Mouse (Mus musculus) heart, embryonic 15.5 days (tissue): ENCODE measurements around the gene Ift140. TPM values are rescaled to one million over a fixed set of nuclear protein-coding genes. Genes with fewer than 3 reads are reported as not detected.
A peak's percentile ranks its signal among the peaks of the same experiment; 100 is the strongest.

ENCODE experiments used
- ATAC-seq: fragments of 200-750 bp; cut with Nextera tagmentation; replicated peaks from 2 replicates; pipeline ENCODE4 v1.8.0; 2017; ENCODE audit warnings: low read depth, moderate TSS enrichment; ENCODE audit not compliant: insufficient number of reproducible peaks, insufficient read depth, low FRiP score
- H3K27ac ChIP-seq: fragments of 300-500 bp; sonication (generic); 2 replicates; pipeline ENCODE4 v1.5.1; 2015; ENCODE audit warnings: mild to moderate bottlenecking, inconsistent platforms
- H3K27me3 ChIP-seq: fragments of 300-500 bp; sonication (generic); 2 replicates; pipeline ENCODE4 v1.6.1; 2015; ENCODE audit warnings: inconsistent platforms
- H3K36me3 ChIP-seq: fragments of 300-500 bp; sonication (generic); 2 replicates; pipeline ENCODE4 v1.6.1; 2015; ENCODE audit warnings: mild to moderate bottlenecking, inconsistent platforms
- H3K4me1 ChIP-seq: fragments of 300-500 bp; sonication (generic); replicated peaks from 2 replicates; pipeline ENCODE4 v1.6.1; 2015; ENCODE audit warnings: inconsistent platforms
- H3K4me2 ChIP-seq: fragments of 300-500 bp; sonication (generic); 2 replicates; pipeline ENCODE4 v1.6.1; 2015; ENCODE audit warnings: inconsistent platforms, mild to moderate bottlenecking, moderate library complexity
- H3K4me3 ChIP-seq: fragments of 300-500 bp; sonication (generic); 2 replicates; pipeline ENCODE4 v1.5.1; 2015; ENCODE audit warnings: mild to moderate bottlenecking, inconsistent platforms
- H3K9ac ChIP-seq: fragments of 300-500 bp; sonication (generic); 2 replicates; pipeline ENCODE4 v1.6.1; 2015; ENCODE audit warnings: mild to moderate bottlenecking, inconsistent platforms
- H3K9me3 ChIP-seq: fragments of 300-500 bp; sonication (generic); replicated peaks from 2 replicates; pipeline ENCODE4 v1.6.1; 2016; ENCODE audit warnings: inconsistent platforms
- WGBS: fragments of 180-500 bp; shearing (Covaris S2); methylation state at CpG from one replicate; pipeline ENCODE4 v1.1.7; 2015; ENCODE audit warnings: mixed read lengths; 5-methylcytosine and 5-hydroxymethylcytosine counted together
- polyA plus RNA-seq: library from polyadenylated mRNA; unstranded; fragments of >200 nt; fragmentation: Nextera tagmentation; extraction: Ambion mirVana; gene quantifications from 2 replicates; pipeline ENCODE4 v1.2.1, GENCODE M21; 2015

Gene Ift140
- polyA plus RNA-seq, 1 experiment from 2014 or later = 8.9 TPM

DNA sequence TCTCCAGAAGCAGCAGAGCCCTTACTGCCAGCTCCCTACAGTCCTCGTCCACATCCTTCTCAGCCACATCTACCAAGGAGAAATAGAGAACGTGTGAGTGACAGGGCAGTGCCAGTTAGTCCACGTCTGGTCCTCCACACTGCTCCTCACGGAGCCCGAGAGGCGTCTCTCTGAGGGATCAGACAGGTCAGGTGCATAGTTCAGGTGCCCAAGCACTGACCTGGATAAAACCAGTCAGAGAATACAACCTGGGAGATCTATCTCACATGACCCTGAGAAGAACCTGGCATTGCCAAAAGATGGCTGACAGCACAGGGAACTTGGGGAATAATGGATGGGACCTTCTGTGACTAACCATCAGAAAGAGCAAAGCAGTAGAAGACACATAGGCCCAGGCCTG, 84.2 kb downstream of the Ift140 start:
- no peaks in the 10 kb centered on the region for H3K27me3 ChIP-seq
- H3K9me3 ChIP-seq = no peaks in the 10 kb centered on the region
- H3K36me3 ChIP-seq = peaks cover 67% of the 10 kb centered on the region
- no peak for ATAC-seq
- no peak overlapping the region for H3K4me3 ChIP-seq
- no peaks in the 10 kb centered on the region for H3K4me1 ChIP-seq
- H3K27ac ChIP-seq = no peak overlapping the region
- no peak overlapping the region for H3K9ac ChIP-seq
- 90% methylated on average over 6 of the region's 6 CpGs for WGBS
- no peak overlapping the region for H3K4me2 ChIP-seq

DNA sequence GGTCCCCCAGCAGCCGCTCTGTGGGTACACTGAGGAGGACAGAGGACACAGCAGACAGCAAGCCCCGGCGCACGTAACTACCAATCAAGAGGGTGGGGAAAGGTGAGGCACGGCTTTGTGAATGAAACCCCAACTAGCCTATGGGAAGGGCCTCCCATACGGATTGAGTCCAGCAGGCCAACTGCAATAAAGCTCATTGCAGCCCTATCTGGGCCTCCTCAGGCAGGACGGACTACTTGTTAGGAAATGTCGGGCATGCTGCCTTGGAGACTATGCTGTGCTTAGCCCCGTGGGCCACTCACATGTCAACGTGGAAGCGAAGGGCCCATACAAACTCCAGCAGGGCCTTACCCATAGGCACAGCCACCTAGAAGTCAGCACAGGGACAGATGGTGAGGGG, 85.5 kb downstream of the Ift140 start:
- Histone ChIP-seq H3K4me1 (no peaks in the 10 kb centered on the region), H3K27me3 (no peaks in the 10 kb centered on the region), H3K27ac (no peak overlapping the region), H3K4me2 (no peak overlapping the region), H3K9me3 (no peaks in the 10 kb centered on the region), H3K36me3 (peaks cover 78% of the 10 kb centered on the region), H3K9ac (no peak overlapping the region), H3K4me3 (no peak overlapping the region)
- 88% methylated on average over 11 of the region's 11 CpGs for WGBS
- no peak for ATAC-seq

DNA sequence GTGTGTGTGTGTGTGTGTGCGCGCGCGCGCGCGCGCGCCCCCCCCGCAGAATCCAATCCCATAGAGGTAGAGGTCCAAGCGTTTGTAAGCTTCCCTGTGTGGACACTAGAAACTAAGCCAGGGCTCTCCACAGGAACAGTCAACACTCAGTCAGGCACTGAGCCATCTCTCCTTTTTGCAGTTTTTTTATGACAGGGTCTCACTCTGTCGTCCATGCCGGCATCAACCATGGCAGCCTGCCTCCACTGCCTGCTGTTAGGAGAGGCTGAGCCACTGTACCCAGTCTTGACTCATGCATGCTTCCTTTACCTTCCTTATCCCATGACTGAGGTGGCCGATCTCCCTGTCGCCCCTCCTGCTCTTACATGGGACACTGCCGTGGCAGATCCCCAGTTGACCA, 91.9 kb downstream of the Ift140 start:
- Histone ChIP-seq H3K4me3 (no peak overlapping the region), H3K36me3 (peaks cover 68% of the 10 kb centered on the region), H3K4me2 (no peak overlapping the region), H3K9me3 (no peaks in the 10 kb centered on the region), H3K9ac (no peak overlapping the region), H3K4me1 (peaks cover 13% of the 10 kb centered on the region), H3K27ac (no peak overlapping the region), H3K27me3 (no peaks in the 10 kb centered on the region)
- no peak for ATAC-seq
- WGBS = 84% methylated on average over 15 of the region's 16 CpGs

DNA sequence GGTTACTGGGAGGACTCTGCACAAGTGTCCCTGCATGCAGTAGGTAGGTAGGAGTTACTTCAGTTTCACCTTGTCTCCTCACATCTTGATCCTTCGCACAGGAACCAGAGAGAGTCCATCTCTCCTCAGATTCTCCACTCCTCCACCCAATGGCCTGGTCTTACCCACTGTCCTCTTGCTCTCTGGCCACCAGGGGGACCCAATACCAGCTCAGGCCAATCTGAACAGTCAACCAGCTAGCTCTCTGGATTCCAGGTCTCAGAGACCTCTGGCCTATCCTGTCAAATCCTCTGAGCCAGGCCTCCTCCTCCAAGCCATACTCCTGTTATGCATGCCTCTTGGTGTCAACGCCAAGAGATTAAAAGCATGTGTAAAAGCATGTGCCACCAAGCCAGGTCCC, 93.7 kb downstream of the Ift140 start:
- peaks cover 50% of the 10 kb centered on the region for H3K36me3 ChIP-seq
- H3K27me3 ChIP-seq = no peaks in the 10 kb centered on the region
- H3K9me3 ChIP-seq = no peaks in the 10 kb centered on the region
- no peak overlapping the region for H3K4me3 ChIP-seq
- 65% methylated on average over 2 of the region's 2 CpGs for WGBS
- no peak overlapping the region for H3K27ac ChIP-seq
- H3K4me2 ChIP-seq = no peak overlapping the region
- H3K9ac ChIP-seq = no peak overlapping the region
- H3K4me1 ChIP-seq = peaks cover 20% of the 10 kb centered on the region
- ATAC-seq = no peak

DNA sequence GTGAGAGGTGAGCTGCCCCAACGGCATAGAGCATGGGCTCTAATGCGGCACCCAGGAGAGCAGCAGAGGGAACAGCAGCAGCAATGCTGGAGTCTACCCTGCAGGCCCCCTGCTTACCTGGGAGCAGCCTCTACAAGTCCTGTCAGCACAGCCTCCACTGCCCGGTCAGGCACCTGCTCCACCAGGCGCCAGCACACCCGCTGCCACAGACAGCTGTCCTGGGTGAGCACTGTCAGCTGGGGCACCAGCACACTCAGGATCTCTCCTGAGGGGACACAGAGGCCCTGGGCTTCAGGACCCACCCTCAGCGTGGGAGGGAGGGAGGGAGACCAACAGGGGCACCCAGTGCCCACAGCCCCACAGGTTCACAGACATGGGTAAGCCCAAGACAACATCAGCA, 94.7 kb downstream of the Ift140 start:
- H3K4me2 ChIP-seq = no peak overlapping the region
- peaks cover 41% of the 10 kb centered on the region for H3K36me3 ChIP-seq
- H3K9ac ChIP-seq = no peak overlapping the region
- no peak overlapping the region for H3K27ac ChIP-seq
- peaks cover 26% of the 10 kb centered on the region for H3K4me1 ChIP-seq
- no peaks in the 10 kb centered on the region for H3K27me3 ChIP-seq
- H3K9me3 ChIP-seq = no peaks in the 10 kb centered on the region
- H3K4me3 ChIP-seq = no peak overlapping the region
- no peak for ATAC-seq
- 93% methylated on average over 6 of the region's 6 CpGs for WGBS

DNA sequence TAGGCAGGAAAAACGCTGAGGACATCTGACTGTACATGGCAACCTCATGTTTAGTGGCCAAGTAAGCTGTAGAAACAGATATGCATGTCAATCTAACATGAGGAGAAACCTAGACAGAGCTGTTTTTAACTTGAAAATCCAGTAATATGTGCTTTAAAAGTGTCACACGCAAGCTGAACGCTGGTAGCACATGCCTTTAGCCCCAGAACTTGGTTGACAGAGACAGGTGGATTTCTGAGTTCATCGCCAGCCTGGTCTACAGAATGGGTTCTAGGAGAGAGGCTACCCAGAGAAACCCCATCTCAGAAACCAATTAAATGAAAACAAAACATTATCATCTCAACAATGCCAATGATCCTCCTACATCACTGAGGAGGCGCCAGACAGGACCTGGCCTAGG, 95.3 kb downstream of the Ift140 start:
- Histone ChIP-seq H3K9ac (no peak overlapping the region), H3K4me3 (no peak overlapping the region), H3K9me3 (no peaks in the 10 kb centered on the region), H3K4me1 (peaks cover 29% of the 10 kb centered on the region), H3K27me3 (no peaks in the 10 kb centered on the region), H3K4me2 (no peak overlapping the region), H3K27ac (no peak overlapping the region), H3K36me3 (peaks cover 35% of the 10 kb centered on the region)
- ATAC-seq = no peak
- WGBS = 89% methylated on average over 5 of the region's 5 CpGs

DNA sequence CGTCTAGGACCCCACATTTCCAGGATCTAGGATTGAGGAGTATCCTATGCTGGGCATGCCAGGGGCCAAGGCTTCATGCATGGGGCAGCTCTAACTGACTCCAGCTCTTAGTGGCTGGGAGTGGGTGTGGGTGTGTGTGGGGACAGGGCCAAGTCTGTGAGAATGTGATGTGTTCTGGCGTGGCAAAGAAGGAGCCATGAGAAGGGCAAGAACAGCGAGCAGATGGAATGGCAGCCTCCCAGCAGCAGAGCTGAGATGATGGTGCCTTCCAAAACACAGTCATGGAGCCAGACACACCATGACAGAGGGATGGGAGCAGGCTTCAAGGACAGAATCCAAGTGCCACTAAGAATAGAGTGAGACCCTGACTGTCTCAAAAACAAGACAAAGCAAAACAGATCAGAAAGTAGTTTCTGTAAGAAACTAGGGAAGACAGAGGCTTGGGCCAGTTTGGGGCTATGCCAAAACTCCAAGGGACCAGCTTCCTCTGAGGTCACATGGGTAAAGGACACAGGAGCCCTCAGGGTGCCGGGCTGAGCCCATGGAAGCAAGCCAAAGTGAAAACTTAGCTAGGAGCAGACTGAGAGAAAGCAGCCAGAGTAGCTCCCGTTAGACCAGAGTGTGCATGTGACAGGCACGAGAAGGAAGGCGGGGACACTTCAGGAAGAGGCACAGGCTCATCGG, 96.0 kb downstream of the Ift140 start:
- Histone ChIP-seq H3K27ac (peak overlapping the region; percentile 43), H3K9me3 (no peaks in the 10 kb centered on the region), H3K36me3 (peaks cover 30% of the 10 kb centered on the region), H3K4me1 (peaks cover 30% of the 10 kb centered on the region), H3K4me2 (no peak overlapping the region), H3K4me3 (no peak overlapping the region), H3K9ac (peak overlapping the region; percentile 2; the same call in 1 of the 2 replicates), H3K27me3 (no peaks in the 10 kb centered on the region)
- WGBS = 55% methylated on average over 8 of the region's 8 CpGs
- no peak for ATAC-seq

DNA sequence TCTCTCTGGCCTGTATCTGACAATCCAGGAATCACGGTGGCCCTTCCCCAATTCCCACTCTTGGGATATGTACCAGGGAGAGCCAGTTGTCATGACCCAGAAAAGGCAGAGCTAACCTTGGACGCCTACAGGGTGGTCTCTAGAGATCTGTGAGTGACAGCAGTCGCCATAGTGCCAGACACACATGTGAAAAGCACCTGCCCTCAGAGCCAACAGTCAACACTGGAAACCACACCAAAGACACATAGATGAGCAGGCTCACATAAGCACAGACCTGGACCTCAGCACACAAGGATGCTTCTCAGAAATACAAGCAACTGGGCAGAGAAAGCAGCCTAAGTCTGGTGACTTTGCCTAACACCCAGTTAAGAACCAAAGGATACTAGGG, 96.5 kb downstream of the Ift140 start:
- Histone ChIP-seq H3K36me3 (peaks cover 29% of the 10 kb centered on the region), H3K4me2 (no peak overlapping the region), H3K9ac (peak overlapping the region; percentile 2; the same call in 1 of the 2 replicates), H3K27me3 (no peaks in the 10 kb centered on the region), H3K9me3 (no peaks in the 10 kb centered on the region), H3K4me3 (no peak overlapping the region), H3K4me1 (peaks cover 30% of the 10 kb centered on the region), H3K27ac (peak overlapping the region; percentile 43)
- 72% methylated on average over 3 of the region's 3 CpGs for WGBS
- no peak for ATAC-seq

DNA sequence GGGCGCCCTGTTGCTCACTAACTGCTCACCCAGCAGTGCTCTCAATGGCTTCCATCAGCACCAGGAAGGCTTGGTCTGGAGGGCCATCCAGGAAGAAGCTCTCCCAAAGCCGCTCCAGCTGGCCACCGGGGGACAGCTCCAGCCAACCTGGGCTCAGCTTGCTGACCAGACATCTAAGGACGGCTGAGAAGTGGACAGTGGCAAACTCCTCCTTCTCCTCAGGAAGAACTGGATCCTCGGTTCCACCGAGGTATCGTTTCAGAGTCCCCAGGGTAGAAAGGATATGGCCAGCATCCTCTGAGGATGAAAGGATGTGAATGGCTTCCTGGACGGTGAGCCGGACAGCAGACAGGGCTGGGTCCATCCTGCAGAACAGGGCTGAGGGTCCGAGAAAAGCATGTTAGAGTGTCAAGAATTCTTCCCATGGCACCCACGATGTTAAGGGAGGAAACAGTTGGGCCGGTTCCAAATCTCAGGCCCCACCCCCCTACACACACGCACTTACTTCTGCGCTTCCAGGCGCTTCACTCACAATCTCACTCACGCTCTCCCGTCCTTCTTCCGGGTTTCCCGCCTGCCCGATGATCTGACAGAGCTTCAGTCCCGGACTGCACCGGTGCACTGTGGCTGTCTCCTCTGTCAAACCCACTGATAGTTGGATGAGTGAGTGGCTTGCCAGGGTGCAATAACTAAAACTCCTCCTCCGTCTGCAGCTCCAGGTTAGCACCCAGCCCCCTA, 99.2 kb downstream of the Ift140 start:
- WGBS = 10% methylated on average over 23 of the region's 23 CpGs
- peaks cover 30% of the 10 kb centered on the region for H3K4me1 ChIP-seq
- no peaks in the 10 kb centered on the region for H3K9me3 ChIP-seq
- H3K4me3 ChIP-seq = peak overlapping the region; percentile 66
- H3K9ac ChIP-seq = peak overlapping the region; percentile 76
- peak; percentile 68 for ATAC-seq
- peak overlapping the region; percentile 88 for H3K27ac ChIP-seq
- H3K36me3 ChIP-seq = 0 out of 2 replicates have a peak, but pooled peaks cover 9% of the 10 kb centered on the region
- peak overlapping the region; percentile 97 for H3K4me2 ChIP-seq
- no peaks in the 10 kb centered on the region for H3K27me3 ChIP-seq

DNA sequence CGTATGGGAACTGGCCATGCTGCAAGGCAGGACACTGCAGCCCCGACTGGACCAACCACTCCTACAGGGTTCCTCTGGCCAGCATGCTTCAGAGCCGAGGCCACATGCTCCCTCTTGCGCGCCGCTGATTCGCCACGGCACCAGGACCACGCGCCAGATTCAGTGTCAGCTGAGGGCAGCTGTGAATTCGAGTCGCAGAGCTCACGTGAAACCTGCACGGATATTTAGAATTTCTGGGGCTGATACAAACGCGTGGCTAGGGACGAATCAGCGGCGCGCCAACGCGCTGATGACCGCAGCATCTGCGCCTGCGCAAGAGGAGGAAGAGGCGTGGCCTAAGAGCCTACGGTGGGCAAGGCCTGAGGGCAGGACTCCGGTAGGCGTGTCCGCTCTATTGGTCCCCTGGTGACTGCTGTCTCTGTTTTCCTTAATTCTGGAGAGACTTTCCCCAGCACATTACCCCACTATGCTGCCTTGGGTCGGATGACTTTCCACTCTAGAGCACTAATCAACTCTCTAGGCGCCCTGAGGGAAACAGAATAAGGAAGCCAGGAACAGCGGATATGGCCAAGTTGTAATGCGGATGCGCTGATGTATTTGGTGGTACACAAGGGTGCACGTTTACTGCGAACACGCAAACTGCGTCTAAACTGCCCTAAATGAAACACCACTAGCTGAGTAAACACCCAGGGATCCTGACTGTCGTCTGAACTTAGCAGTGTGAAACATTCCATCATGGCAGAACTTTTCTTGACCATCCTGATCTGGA, 100.0 kb downstream of the Ift140 start, which contains the start of gene Telo2:
Telo2 (minus strand) TSS at position 304 of the 769 bp plus-strand sequence.
- H3K9me3 ChIP-seq = no peaks in the 10 kb centered on the region
- 5% methylated on average over 40 of the region's 40 CpGs for WGBS
- H3K4me2 ChIP-seq = peak within 1 kb of the TSS; percentile 97
- H3K27ac ChIP-seq = peak within 1 kb of the TSS; percentile 88
- H3K9ac ChIP-seq = peak within 1 kb of the TSS; percentile 76
- ATAC-seq = peak; percentile 90
- H3K36me3 ChIP-seq = 0 out of 2 replicates have a peak, but pooled peaks cover 4% of the 10 kb centered on the region
- H3K27me3 ChIP-seq = no peaks in the 10 kb centered on the region
- H3K4me1 ChIP-seq = peaks cover 30% of the 10 kb centered on the region
- peak within 1 kb of the TSS; percentile 66 for H3K4me3 ChIP-seq

DNA sequence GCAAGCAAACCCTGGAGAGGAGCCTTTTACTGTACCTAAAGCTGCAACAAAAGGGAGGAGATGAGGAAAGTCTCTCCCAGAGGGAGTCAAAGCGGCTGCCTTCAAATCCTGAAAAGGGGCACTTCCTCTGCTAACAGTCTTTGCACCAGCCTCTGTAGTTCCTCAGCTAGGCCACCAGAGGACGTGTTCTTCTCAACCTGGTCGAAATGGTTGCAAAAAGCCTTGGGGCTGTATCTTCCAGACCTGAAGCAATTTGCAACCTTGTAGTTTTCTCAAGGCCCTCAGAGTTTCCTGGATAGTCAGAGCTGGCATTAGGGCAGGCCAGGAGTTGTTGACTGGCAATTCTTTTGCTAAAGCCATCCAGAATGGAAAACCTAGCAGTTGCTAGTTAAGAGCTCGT, 101.4 kb downstream of the Ift140 start:
- Histone ChIP-seq H3K27ac (no peak overlapping the region), H3K4me3 (no peak overlapping the region), H3K9ac (no peak overlapping the region), H3K36me3 (no peaks in the 10 kb centered on the region), H3K9me3 (no peaks in the 10 kb centered on the region), H3K27me3 (no peaks in the 10 kb centered on the region), H3K4me2 (no peak overlapping the region), H3K4me1 (peaks cover 22% of the 10 kb centered on the region)
- ATAC-seq = no peak
- 35% methylated on average over 4 of the region's 4 CpGs for WGBS
